Mouse (Mus musculus): ENCODE measurements around the gene Sema3f.

DNA sequence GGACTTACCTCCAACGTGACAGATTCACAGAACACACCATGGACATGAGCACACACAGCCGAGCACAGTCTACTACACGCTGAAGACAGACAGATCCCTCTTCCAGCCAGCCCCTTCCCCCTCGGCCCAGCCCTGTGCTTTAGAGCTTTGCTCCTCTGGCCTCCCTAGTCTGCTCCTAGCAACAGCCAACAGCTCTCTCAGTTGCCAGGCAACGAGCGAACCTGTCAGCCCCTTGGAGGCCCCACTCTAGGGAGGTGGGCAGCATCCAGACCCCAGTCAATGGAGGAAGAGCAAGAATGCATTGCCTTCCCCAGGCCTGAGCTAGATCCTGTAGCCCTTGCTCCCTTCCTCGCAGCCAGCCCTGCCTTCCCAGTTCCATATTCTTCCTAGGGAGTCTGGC is 73.2 kb downstream of the Sema3f start:
- TF ChIP-seq CTCF (IDR thresholded peaks at IDR 0.05; ENCODE audit: borderline replicate concordance, control insufficient read depth, extremely low read depth, insufficient read depth, low read length, poor library complexity) (no peak), POLR2A (IDR thresholded peaks at IDR 0.05; ENCODE audit: control insufficient read depth, extremely low read depth, insufficient read depth, low read length, poor library complexity) (no peak)
